Mouse (Mus musculus): Measurements from ENCODE around the gene Gm5141.
"Not testable (repeated sequence)": the region's sequence is repeated elsewhere in the genome, so short reads cannot be mapped to it uniquely, and the experiment has no call there.

The Gm5141 gene
- long read RNA-seq, experiment 1, partial matches to known transcripts, result 0 of 1 reads
- long read RNA-seq, experiment 1, other reads (novel, unspliced or antisense), result 0 of 1 reads
- long read RNA-seq, experiment 2, result 0 reads

DNA sequence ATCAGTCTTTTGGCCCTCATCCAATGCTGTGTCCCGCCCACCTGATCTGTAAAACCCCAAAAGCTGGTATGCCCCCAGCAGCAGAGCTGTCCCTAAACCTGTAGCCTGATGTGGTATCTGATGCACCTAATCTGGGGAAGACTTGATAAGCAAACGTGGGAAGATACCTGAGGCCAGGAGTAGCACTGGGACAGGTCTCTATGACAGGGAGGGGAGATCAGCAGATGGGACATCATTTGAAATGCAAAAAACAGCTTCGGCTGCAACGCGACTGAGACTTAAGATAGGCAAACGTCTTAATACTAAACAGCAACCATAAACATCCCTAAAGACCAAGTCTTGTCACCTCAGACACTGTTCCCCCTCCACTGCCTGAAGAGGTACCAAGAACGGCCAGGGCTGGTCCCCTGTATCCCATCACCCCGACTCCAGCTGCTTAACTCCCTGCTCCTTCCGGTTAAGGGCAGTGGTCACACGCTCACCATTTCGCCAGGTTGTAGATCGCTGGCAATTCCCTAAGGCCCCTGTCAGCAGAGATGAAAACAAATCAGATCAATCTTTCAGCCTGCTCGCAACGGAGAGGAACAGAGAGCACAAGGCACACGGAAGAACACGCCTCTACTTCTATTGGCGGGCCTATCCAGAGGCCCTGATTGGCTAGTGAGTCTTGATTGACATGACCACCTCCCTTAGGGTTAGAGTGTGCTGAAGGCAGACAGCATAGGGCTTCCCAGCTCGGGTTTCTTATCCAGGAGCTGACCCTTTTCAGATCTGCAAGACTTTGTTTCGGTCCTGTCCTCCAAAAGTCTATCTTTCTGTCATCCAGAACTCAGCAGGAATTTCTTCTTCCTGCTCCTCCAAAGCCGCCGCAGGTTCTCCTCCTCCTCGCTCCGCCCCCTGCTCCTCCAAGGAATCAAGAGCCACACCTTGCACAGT lies at the start of gene Gm5141:
TSS of gene Gm5141 (minus strand) at position 610 of the 936 bp plus-strand sequence.
- intact Hi-C loops (cut with DNase I), result not testable (repeated sequence)

DNA sequence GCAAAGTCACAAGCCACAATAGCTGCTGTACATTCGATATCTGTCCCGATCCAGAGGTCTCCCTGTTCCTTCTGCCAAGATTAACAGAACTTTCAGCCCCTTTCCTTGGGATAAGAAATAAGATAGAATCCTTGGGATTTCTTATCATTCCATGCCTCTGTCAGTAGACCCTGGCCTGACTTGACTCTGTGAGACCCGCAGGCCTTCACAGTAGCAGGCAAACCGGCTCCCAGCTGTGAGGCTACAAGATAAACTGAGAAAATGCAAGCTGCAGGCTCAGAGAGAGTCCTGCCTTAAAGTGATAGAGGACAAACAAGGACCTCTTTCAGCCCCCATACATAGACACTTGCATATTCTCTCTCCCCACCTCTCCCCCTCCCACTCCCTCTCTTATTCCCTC lies 47.7 kb upstream of the Gm5141 start:
- intact Hi-C loops (cut with DNase I), result no loop called here

DNA sequence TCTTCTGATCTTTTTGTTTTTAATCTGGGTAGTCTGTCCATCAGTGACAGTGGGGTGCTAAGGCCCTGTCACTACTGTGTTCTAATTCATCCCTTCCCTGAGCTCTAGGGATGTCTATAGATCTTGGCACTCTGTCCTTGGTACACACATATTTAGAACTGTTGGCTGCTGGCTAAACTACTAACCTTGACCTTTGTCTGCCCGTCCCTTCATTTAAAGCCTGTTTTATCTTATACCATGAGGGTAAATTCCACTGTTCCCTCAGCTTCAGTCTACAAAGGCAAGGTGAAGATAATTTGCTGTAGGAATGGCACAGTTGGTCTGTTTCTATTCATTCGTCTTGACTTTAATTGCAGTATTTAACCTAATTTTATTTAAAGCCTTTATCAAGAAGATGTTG lies 46.6 kb upstream of the Gm5141 start:
- intact Hi-C loops (cut with DNase I), result no loop called here

DNA sequence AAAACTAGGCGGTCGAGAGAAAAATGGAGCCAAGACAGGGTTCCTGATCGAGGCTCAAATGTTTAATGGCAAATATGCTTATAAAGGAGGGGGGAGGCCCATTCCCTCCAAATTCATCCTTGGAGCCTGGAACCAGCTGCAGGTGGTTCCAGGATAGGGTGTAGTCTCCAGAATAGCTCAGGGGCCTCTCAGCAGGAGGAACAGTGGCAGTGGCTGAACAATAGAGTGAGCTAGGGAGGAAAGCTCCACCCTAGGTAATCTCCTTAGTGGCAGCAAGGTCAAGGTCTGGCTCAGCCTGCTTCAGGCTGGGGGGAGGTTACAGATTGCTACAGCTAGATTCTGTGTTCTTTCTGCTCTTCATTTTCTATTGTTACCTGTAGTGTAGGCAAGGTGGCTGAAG lies 30.1 kb upstream of the Gm5141 start:
- intact Hi-C loops (cut with DNase I), result not testable (repeated sequence)

DNA sequence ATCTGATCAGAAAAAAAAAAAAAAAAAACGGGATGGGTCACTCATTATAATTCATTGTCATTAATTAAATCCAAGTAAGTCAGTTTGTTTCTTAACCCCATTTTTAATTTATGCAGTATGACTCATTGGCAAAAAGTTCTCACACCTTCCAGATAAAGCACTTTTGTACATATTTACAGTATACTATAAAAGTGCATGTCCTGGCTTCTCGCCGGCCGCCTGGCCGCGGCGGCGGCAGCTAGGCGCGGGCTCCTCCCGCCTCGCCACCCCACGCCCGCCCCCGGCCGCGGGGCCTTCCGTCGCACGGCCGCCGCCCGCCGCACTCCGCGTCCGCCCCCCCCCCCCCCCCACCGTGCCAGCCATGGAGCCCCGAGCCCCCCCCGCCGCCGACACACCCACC lies 27.1 kb upstream of the Gm5141 start:
- intact Hi-C loops (cut with DNase I), result no loop called here

DNA sequence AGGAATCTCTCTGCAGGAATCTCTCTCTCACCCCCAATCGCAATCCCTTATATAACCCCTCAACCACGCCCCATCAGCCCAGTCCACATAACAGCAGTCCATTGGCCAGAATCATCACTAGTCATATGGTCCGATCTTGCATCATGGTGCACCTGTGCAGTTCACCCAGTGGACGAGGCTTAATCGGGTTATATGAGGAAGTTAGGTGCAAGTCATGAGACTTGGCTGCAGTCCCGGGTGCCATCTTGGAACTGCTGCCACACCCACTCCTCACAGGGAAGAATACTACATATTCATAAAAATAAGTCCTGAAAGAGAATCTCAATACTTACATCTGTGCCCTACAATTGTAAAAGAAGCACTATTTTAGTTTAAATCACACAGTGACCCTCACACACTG lies 22.4 kb upstream of the Gm5141 start:
- intact Hi-C loops (cut with DNase I), result not testable (repeated sequence)

DNA sequence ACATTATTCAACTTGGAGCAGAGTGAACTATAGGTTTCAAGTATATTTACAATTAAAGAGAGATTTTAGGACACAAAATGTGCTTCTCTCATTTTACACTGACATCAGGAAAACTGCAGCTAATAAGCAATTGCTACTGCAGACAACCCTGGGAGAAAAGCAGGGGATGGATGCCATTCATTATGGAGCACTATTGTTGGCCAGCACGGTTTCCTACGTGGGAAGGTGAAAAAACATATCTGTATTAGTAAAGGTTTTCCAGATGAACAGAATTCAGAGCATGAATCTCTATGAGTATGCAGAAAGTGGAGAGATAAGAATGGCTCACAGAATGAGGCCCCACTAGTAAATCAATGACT lies 506 bp upstream of the Gm5141 start:
- intact Hi-C loops (cut with DNase I), result not testable (repeated sequence)

DNA sequence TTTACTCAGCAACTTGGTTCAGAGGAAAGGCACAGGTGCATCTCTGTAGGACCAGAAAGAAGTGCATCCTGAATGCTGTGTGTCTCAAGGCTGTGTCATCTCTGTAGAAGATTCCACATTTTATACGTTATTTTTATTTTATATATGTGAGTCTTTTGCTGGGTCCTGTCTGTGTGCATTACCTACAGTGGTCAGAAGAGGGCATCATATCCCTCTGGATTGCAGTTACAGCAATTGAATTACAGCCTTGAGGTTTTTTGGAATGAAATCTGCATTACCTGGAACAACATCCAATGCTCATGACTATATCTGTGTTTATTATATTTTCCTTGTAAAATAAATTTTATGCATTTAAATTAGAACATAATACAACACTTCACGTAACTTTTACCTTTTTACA lies 21.8 kb downstream of the Gm5141 start:
- intact Hi-C loops (cut with DNase I), result loop anchor here (2.0 kb wide), 1 partner anchor 93 kb away; no protein-coding TSS in a partner anchor

DNA sequence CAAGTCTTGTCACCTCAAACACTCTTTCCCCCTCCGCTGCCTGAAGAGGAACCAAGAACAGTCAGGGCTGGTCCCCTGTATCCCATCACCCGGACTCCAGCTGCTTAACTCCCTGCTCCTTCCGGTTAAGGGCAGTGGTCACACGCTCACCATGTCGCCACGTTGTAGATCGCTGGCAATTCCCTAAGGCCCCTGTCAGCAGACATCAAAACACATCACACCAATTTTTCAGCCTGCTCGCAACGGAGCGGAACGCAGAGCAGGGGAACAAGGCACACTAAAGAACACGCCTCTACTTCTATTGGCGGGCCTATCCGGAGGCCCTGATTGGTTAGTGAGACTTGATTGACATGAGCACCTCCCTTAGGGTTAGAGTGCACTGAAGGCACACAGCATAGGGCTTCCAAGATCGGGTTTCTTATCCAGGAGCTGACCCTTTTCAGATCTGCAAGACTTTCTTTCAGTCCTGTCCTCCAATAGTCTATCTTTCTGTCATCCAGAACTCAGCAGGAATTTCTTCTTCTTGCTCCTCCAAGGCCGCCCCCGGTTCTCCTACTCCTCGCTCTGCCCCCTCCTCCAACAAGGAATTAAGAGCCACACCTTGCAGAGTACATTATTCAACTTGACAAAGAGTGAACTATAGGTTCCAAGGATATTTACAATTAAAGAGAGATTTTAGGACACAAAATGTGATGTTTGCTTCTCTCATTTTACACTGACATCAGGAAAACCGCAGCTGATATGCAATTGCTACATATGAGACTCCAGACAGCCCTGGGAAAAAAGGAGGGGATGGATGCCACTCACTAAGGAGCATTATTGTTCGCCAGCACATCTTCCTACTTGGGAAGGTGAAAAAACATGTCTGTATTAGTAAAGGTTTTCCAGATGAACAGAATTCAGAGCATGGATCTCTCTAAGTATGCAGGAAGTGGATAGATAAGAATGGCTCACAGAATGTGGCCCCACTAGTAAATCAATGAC lies 24.9 kb downstream of the Gm5141 start, which contains the start of gene Platr25:
TSS of gene Platr25 (minus strand) at position 278 of the 984 bp plus-strand sequence.
- intact Hi-C loops (cut with DNase I), result not testable (repeated sequence)

DNA sequence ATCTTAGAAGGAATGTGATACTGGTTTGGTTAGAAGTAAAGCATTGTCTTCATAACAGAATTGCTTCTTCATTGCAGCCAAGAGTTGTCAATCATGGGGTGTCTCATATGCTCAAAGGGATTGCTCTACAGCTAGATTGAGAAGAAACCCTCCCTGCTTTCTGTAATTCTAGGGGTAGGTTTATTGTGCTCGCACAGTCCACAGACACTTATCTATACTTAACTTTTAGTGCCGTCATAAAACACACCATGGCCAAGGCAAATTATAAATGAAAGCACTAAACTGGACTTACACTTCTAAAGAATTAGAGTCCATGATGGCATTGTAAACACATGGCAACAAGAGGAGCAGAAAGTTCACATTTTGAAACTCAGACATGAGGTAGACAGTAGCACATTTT lies 52.3 kb downstream of the Gm5141 start:
- intact Hi-C loops (cut with DNase I), result no loop called here

Small RNA genes lying within 50 kb of the gene (microRNA-seq; reads per million reads assigned to microRNA genes)
- gene Gm24588 (0 reads per million in 2 experiments), gene Mir713 (0 reads per million in 2 experiments)

Data from adrenal gland (tissue).